Mouse (Mus musculus) regulatory T cell (primary cell): Measurements from ENCODE around the gene Olfr1261.

Source experiments
- in situ Hi-C: fragments of 300-600 bp; cut with MboI, MseI; formaldehyde crosslinking; loops from one replicate; pipeline ENCODE4 v1.15.1; 2025; ENCODE audit warnings: high pct_unique_total_duplicates

The Olfr1261 gene

DNA sequence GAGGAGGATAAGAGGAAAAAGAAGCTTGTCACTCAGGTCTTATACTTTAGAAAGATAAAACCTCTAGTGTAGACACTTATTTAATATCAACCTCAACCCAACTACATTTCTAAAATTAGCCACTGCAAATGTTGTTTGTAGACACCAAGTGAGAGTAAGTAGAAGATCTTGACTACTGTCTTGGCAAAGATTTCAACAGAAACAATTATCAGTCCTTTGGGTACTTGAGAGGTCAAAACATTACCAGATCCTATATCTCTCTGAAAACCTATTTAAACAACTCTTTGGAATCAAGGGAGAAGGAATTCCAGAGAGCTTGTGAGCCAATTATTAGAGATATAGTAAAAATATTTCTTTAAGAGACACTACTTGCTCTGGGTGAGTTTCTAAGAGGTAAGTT lies at the start of gene Olfr1261:
Olfr1261 (plus strand) TSS at position 301 of the 400 bp plus-strand sequence.
- in situ Hi-C loops, result no loop called here

DNA sequence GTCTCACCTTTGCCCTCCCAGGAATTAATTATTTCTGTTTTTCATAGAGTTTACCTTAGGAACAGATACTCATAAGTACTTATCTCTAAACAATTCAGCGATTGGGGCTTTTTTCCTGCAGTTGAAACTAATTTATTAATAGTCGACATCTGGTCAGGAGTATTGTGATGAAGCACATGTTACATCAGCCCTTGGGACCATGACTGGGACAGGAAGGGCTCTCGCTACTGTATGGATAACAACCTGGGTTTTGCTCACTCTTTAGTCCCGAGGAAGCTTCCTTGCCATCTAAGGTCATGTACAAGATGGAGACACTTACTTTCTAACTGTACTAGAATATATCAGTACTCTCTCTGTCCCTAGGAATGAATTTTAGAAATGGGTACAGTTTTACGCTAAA lies 42.5 kb upstream of the Olfr1261 start, which contains the start of gene Olfr1259:
Olfr1259 (minus strand) TSS at position 101 of the 400 bp plus-strand sequence.
- in situ Hi-C loops, result no loop called here

DNA sequence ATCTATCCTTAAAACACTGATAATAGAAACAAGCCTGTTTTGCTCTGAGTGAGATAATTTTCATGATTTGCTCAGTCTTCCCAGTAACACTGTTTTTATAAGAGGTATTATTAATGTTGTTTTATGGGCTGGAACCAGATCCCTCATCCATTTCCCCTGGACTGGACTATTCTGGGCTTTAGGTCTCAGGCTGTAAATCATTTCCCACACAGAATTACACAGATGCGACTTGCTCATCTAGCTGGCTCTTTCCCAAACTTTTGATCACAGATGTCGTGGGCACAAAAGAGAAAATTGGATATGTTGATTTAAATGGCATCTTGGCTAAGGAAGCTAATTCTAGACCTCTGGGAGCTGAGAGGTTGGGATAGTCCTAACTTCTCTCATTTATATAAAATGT lies 16.8 kb upstream of the Olfr1261 start, which contains the start of gene Olfr1260:
Olfr1260 (plus strand) TSS at position 157 of the 400 bp plus-strand sequence.
- in situ Hi-C loops, result no loop called here

DNA sequence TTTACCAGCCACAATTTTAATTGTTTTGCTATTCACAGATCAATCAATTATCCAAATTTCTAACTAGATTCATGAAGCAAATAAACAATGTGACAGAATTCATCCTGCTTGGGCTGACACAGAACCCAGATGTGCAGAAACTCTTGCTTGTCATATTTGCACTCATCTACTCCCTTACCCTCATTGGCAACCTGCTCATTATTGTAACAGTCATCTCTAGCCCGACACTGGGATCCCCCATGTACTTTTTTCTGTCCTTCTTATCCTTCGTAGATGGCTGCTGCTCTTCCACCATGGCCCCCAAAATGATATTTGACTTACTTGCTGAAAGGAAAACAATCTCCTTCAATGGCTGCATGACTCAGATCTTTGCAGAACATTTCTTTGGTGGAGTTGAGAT lies 13.3 kb upstream of the Olfr1261 start:
- in situ Hi-C loops, result no loop called here

DNA sequence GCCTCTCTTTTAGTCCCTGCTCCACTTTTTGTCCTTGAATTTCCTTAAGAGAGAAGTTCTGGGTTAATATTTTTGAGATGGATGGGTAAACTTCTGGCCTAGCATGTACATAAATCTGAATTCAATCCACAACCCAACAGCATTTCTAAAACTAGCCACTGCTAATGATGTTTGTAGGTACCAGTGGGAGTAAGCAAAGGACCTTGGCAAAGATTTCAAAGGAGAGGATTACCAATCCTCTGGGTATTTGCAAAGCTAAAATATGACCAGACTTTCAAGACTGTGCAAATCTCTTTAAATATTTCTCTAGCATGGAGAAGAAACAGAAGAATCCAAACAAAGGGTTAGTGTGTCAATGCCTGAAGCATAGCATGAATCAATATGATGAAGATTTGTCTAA lies 8.8 kb downstream of the Olfr1261 start, which contains the start of gene Olfr1262:
Olfr1262 (plus strand) TSS at position 301 of the 400 bp plus-strand sequence.
- in situ Hi-C loops, result no loop called here

DNA sequence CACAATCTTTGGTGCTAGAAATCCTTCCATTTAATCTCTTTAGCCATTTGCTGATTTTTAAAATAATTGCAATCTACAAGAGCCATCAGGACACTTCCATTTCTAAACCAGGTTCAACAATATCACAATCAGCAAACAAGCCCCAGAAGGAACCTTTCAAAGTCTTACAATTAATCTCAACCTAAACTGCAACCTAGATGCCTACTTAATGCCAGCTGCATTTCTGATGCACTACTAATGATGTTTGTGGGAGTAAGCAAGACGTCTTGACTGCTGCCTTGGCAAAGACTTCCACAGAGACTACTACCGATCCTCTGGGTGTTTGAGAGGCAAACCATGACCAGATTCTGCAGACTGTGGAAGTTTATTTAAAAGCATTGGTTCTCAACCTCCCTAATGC lies 20.8 kb downstream of the Olfr1261 start, which contains the start of gene Olfr1263:
Olfr1263 (plus strand) TSS at position 301 of the 400 bp plus-strand sequence.
- in situ Hi-C loops, result no loop called here

DNA sequence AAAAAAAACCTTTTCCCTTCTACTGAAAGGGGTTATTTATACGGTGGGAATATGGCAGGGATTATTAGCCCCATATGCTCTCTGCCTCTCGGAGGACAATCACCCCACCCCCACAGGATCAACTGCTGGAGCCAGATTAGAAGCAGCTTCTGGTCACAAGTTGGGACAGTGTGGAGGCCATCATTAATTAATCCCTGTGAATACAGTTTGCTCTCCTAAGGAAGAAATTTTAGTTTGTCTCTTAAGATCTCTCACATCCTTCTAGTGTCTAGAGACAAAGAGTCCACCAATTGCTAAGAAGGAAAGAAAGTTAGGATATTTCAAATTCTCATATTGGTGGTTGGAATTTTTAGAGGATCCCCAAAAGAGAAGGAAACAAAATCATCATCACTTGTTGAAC lies 34.5 kb downstream of the Olfr1261 start, which contains the start of gene Olfr1264:
Olfr1264 (minus strand) TSS at position 101 of the 400 bp plus-strand sequence.
- in situ Hi-C loops, result no loop called here

DNA sequence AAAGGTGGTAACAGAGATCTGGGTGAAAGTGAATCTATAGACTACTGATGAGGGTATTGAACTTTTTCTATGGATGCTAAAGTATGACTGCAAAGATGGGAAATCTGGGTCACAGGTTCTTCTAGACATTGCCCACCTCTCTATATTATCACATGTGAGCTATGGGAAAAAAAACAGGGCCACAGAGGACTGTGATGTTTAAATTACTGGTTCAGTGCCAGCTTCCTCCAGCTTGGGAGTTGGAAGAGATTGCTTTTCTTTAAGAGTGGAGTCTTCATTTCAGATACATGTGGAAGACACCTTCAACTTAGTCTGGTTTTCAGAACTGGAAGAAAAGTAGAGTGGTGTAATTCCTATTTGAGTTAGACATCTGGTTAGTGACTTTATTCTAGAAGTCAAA lies 44.0 kb downstream of the Olfr1261 start, which contains the start of gene Olfr1265:
Olfr1265 (plus strand) TSS at position 301 of the 400 bp plus-strand sequence.
- in situ Hi-C loops, result loop anchor here (5.0 kb wide), 1 partner anchor 82 kb away; no protein-coding TSS in a partner anchor
